Mouse (Mus musculus) CH12.LX (cell line): ENCODE results near the gene Ntmt1.

Experiments used
- CTCF ChIP-seq, 2 experiments: IDR thresholded peaks in 1 of 2; conservative IDR thresholded peaks in 1 of 2; 2 replicates each; pipeline ENCODE4 v1.5.1; 2011 to 2012; ENCODE audit warnings: low read depth in 2 of 2, low read length in 2 of 2, improper control_type of control experiment in 1 of 2, inconsistent platforms in 1 of 2, mild to moderate bottlenecking in 1 of 2, moderate library complexity in 1 of 2
- EP300 ChIP-seq: IDR thresholded peaks from 2 replicates; pipeline ENCODE4 v1.6.1; 2011; ENCODE audit warnings: low read length, improper control_type of control experiment
- HCFC1 ChIP-seq: IDR thresholded peaks from 2 replicates; pipeline ENCODE4 v1.6.1; 2012; ENCODE audit warnings: low read depth, mild to moderate bottlenecking, inconsistent platforms, low read length, improper control_type of control experiment
- JUND ChIP-seq: conservative IDR thresholded peaks from 2 replicates; pipeline ENCODE4 v1.6.1; 2011; ENCODE audit warnings: low read depth, low read length, improper control_type of control experiment
- KAT2A ChIP-seq: IDR thresholded peaks from 2 replicates; pipeline ENCODE4 v1.6.1; 2012; ENCODE audit warnings: low read length, improper control_type of control experiment, inconsistent platforms; ENCODE audit not compliant: insufficient replicate concordance
- MAFK ChIP-seq: IDR thresholded peaks from 2 replicates; pipeline ENCODE4 v1.6.1; 2011; ENCODE audit warnings: low read length, improper control_type of control experiment; ENCODE audit not compliant: insufficient replicate concordance
- NELFE ChIP-seq: IDR thresholded peaks from 2 replicates; pipeline ENCODE4 v1.6.1; 2011; ENCODE audit warnings: low read depth, low read length, improper control_type of control experiment
- POLR2A ChIP-seq: IDR thresholded peaks from 2 replicates; pipeline ENCODE4 v1.6.1; 2011; ENCODE audit warnings: low read depth, mild to moderate bottlenecking, improper control_type of control experiment, low read length
- POLR2AphosphoS2 ChIP-seq: IDR thresholded peaks from 2 replicates; pipeline ENCODE4 v1.6.1; 2011; ENCODE audit warnings: low read depth, low read length, improper control_type of control experiment
- SIN3A ChIP-seq: IDR thresholded peaks from 2 replicates; pipeline ENCODE4 v1.6.1; 2012; ENCODE audit warnings: low read length, improper control_type of control experiment, inconsistent platforms
- USF2 ChIP-seq: conservative IDR thresholded peaks from 2 replicates; pipeline ENCODE4 v1.6.1; 2011; ENCODE audit warnings: low read depth, low read length, improper control_type of control experiment
- ZKSCAN1 ChIP-seq: IDR thresholded peaks from 2 replicates; pipeline ENCODE4 v1.6.1; 2012; ENCODE audit warnings: low read depth, inconsistent platforms, low read length, improper control_type of control experiment, borderline replicate concordance

DNA sequence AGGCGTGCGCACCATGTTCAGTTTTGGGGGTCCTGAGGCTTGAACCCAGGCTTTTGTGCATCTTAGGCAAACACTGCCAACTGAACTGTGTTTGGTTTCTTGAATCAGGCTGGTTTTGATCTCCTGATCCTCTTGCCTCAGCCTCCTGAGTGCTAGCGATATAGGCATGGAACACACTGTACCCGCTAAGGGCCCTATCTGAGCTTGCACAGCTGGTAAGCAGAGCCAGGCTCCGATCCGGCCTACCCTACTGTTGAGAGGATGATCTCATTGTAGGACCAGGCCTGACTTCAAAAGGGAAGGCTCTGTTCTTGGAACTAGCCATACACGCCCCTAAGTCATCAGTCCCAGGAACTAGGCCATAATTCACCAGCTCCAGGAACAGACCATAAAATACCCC lies 2.9 kb downstream of the Ntmt1 start:
- TF ChIP-seq POLR2A (no peak), KAT2A (no peak), SIN3A (no peak), CTCF (conservative IDR thresholded peaks at IDR 0.05 in 1 of 2, IDR thresholded peaks at IDR 0.05 in 1 of 2; ENCODE audit: low read depth in 2 of 2, low read length in 2 of 2) (no peak), HCFC1 (no peak), JUND (no peak), USF2 (no peak), NELFE (no peak), EP300 (no peak), MAFK (no peak), ZKSCAN1 (no peak), POLR2AphosphoS2 (no peak)
